Mouse (Mus musculus) brain, embryonic 14.5 days (tissue): ENCODE measurements at regions not wholly inside any gene's neighbourhood (a gene's known extent, or its start where the extent isn't known, plus 50 kb on each side); places are given as distances from the start of the nearest gene placed in this dataset.

Experiments used
- CTCF ChIP-seq: fragments of 200-500 bp; IDR thresholded peaks from 2 replicates; pipeline ENCODE4 v1.5.1; 2012; ENCODE audit warnings: inconsistent platforms, mild to moderate bottlenecking, moderate library complexity, borderline replicate concordance; ENCODE audit not compliant: insufficient read depth, insufficient read length; ENCODE audit errors: extremely low read depth
- POLR2A ChIP-seq: fragments of 200-500 bp; IDR thresholded peaks from 2 replicates; pipeline ENCODE4 v1.6.1; 2012; ENCODE audit warnings: mild to moderate bottlenecking, inconsistent platforms, borderline replicate concordance; ENCODE audit not compliant: poor library complexity, insufficient read depth, insufficient read length, severe bottlenecking; ENCODE audit errors: extremely low read depth

DNA sequence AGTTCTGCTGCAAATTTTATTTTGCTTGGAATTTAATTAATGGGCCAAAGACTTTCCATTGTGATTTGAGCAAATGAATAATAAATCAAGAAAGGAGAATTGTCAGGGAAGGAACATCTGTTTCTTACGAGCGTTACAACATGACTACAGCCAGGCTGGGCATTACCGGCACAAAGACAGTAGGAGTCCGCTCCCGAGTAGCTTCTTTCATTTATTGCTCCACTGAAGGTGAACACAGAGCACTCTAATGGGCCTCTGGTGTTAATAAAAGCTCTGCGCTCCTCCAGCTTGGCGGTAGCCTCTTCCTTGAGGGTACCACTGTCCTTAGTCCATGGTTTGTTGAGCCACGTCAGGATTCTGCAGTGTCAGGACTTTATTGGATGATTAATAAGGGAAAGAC, 69.0 kb upstream of the D1Pas1 start:
- TF ChIP-seq POLR2A (no peak), CTCF (no peak)
